Mouse (Mus musculus): ENCODE measurements around the gene Slc1a3. TPM values are rescaled to one million over a fixed set of nuclear protein-coding genes. Genes with fewer than 3 reads are reported as not detected.
A peak's percentile ranks its signal among the peaks of the same experiment; 100 is the strongest.

Slc1a3 gene
- total and polyA plus RNA-seq, 3 experiments: 4.5 to 12.6 (median 6.5) TPM

DNA sequence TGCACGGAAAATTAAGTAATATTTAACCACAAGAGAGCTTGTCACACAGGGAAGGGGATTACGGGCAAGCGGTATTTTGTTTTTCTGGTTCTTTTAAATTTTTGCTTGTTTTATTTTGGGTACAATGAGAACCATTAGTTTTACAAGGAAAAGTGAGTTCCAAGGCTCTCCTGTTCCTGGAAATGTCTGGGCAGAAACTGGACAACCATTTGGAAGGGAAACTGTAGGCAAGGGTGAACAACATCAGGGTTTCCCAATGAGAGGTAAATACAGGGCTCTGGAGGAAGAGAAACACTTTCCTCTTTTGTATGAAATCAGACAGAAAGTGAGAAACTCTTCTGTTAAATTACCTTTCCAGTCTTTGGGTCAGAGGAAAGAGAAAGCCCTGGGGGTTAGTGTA, 27.7 kb downstream of the Slc1a3 start:
- in situ Hi-C loops (cut with MboI; ENCODE audit: low pct_ligation_motif_present, low pct_unique_long_range_greater_than_20kb, low sequenced_read_pairs) (no loop called here), dilution Hi-C loops (cut with MboI; ENCODE audit: extremely low pct_ligation_motif_present, extremely low pct_unique_long_range_greater_than_20kb, low sequenced_read_pairs) (no loop called here)
- H3K79me2 ChIP-seq (replicated peaks; ENCODE audit: control insufficient read depth, extremely low read depth, insufficient read depth, poor library complexity, severe bottlenecking): 0 out of 2 replicates have a peak, but pooled peaks cover 3% of the 10 kb centered on the region

DNA sequence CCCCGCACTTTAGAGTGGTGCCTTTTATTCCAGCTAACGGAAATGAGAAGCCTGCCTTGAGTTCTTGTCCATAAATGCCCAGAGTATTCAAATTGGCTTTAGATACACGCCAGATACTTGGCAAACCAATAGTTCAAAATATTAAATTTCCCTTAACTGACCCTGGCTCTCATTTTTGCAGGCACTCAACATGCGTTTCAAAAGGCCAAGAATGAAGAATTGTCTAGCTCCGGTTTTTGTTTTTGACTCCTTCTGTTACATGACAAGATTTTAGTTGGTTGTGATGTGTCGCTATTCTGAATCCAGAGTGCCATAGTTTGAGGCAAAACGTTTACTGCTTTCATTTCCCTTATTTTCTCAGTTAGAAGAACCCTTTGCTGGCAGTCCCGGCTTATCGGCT, 28.1 kb downstream of the Slc1a3 start:
- in situ Hi-C loops (cut with MboI; ENCODE audit: low pct_ligation_motif_present, low pct_unique_long_range_greater_than_20kb, low sequenced_read_pairs): no loop called here
- dilution Hi-C loops (cut with MboI; ENCODE audit: extremely low pct_ligation_motif_present, extremely low pct_unique_long_range_greater_than_20kb, low sequenced_read_pairs): no loop called here
- Histone ChIP-seq H3K4me2 (ENCODE audit: insufficient read depth, low read depth, poor library complexity, severe bottlenecking) (peak overlapping the region; percentile 36; the same call in 1 of the 2 replicates), H3K9ac (ENCODE audit: insufficient read depth, low read depth) (no peak overlapping the region), H3K27me3 (replicated peaks) (no peaks in the 10 kb centered on the region), H3K27ac (ENCODE audit: insufficient read depth, low read depth) (no peak overlapping the region), H3K79me2 (replicated peaks; ENCODE audit: control insufficient read depth, extremely low read depth, insufficient read depth, poor library complexity, severe bottlenecking) (0 out of 2 replicates have a peak, but pooled peaks cover 3% of the 10 kb centered on the region), H3K4me3 (replicated peaks in 1 of 3; ENCODE audit: low read depth in 2 of 3, low read length in 2 of 3, poor library complexity in 1 of 3) (no peak overlapping the region), H3K36me3 (replicated peaks in 1 of 2; ENCODE audit: control insufficient read depth in 1 of 2, insufficient read depth in 1 of 2, low read length in 1 of 2) (peaks cover 0 to 8% of the 10 kb centered on the region in 2 experiments), H3K4me1 (ENCODE audit: control insufficient read depth in 1 of 2, insufficient read depth in 2 of 2) (peaks cover 14 to 43% of the 10 kb centered on the region in 2 experiments), H3K9me3 (replicated peaks; ENCODE audit: low read length) (no peaks in the 10 kb centered on the region)
- no peak for DNase-seq (ENCODE audit: extremely low read depth)
- no peak for TF ChIP-seq ZC3H11A (IDR thresholded peaks at IDR 0.05; ENCODE audit: low read depth, low read length)
- TF ChIP-seq CTCF (conservative IDR thresholded peaks at IDR 0.05 in 1 of 2, IDR thresholded peaks at IDR 0.05 in 1 of 2; ENCODE audit: low read depth in 2 of 2, low read length in 2 of 2): no peak
- TF ChIP-seq POLR2A (IDR thresholded peaks at IDR 0.05; ENCODE audit: low read depth, low read length): no peak
- TF ChIP-seq NELFE (IDR thresholded peaks at IDR 0.05; ENCODE audit: low read depth, low read length): no peak
- no peak for TF ChIP-seq E2F4 (IDR thresholded peaks at IDR 0.05; ENCODE audit: insufficient replicate concordance, low read depth, low read length)
- no peak for TF ChIP-seq MXI1 (IDR thresholded peaks at IDR 0.05; ENCODE audit: low read depth, low read length)
- TF ChIP-seq ZKSCAN1 (IDR thresholded peaks at IDR 0.05; ENCODE audit: borderline replicate concordance, low read depth, low read length): no peak
- no peak for TF ChIP-seq MEF2A (IDR thresholded peaks at IDR 0.05; ENCODE audit: borderline replicate concordance, low read depth, low read length)
- TF ChIP-seq PAX5 (IDR thresholded peaks at IDR 0.05; ENCODE audit: low read length): no peak
- TF ChIP-seq MAZ (IDR thresholded peaks at IDR 0.05; ENCODE audit: low read depth, low read length): no peak
- no peak for TF ChIP-seq ZMIZ1 (IDR thresholded peaks at IDR 0.05; ENCODE audit: low read depth, low read length)
- no peak for TF ChIP-seq ELF1 (IDR thresholded peaks at IDR 0.05; ENCODE audit: low read depth, low read length)
- no peak for TF ChIP-seq SMC3 (IDR thresholded peaks at IDR 0.05; ENCODE audit: low read depth, low read length)
- TF ChIP-seq HCFC1 (IDR thresholded peaks at IDR 0.05; ENCODE audit: low read depth, low read length): no peak
- no peak for TF ChIP-seq JUND (conservative IDR thresholded peaks at IDR 0.05; ENCODE audit: low read depth, low read length)
- no peak for TF ChIP-seq ZNF384 (IDR thresholded peaks at IDR 0.05; ENCODE audit: low read depth, low read length)
- no peak for TF ChIP-seq UBTF (IDR thresholded peaks at IDR 0.05; ENCODE audit: low read depth, low read length)
- no peak for TF ChIP-seq TCF12 (IDR thresholded peaks at IDR 0.05; ENCODE audit: low read depth, low read length)
- no peak for TF ChIP-seq NRF1 (IDR thresholded peaks at IDR 0.05; ENCODE audit: low read depth, low read length)

More for the DNA sequence above, 27.7 kb downstream of the Slc1a3 start:
- H3K9ac ChIP-seq (ENCODE audit: insufficient read depth, low read depth): no peak overlapping the region
- peak; percentile 19; the same call in 1 of the 2 replicates for TF ChIP-seq EP300 (IDR thresholded peaks at IDR 0.05; ENCODE audit: low read length)
- no peak for TF ChIP-seq USF1 (IDR thresholded peaks at IDR 0.05; ENCODE audit: low read depth, low read length)
- H3K4me1 ChIP-seq (ENCODE audit: control insufficient read depth in 1 of 2, insufficient read depth in 2 of 2): peaks cover 14 to 38% of the 10 kb centered on the region in 2 experiments
- DNase-seq (ENCODE audit: extremely low read depth): no peak
- H3K9me3 ChIP-seq (replicated peaks; ENCODE audit: low read length): no peaks in the 10 kb centered on the region
- peaks cover 0 to 12% of the 10 kb centered on the region in 2 experiments for H3K36me3 ChIP-seq (replicated peaks in 1 of 2; ENCODE audit: control insufficient read depth in 1 of 2, insufficient read depth in 1 of 2, low read length in 1 of 2)
- H3K27ac ChIP-seq (ENCODE audit: insufficient read depth, low read depth): no peak overlapping the region
- H3K4me3 ChIP-seq (replicated peaks in 1 of 3; ENCODE audit: low read depth in 2 of 3, low read length in 2 of 3, poor library complexity in 1 of 3): no peak overlapping the region
- H3K4me2 ChIP-seq (ENCODE audit: insufficient read depth, low read depth, poor library complexity, severe bottlenecking): peak overlapping the region; percentile 36; the same call in 1 of the 2 replicates
- no peaks in the 10 kb centered on the region for H3K27me3 ChIP-seq (replicated peaks)
